Mouse (Mus musculus) forebrain, embryonic 15.5 days (tissue): Measurements from ENCODE around the gene E130308A19Rik. TPM values are rescaled to one million over a fixed set of nuclear protein-coding genes. Genes with fewer than 3 reads are reported as not detected.

Source experiments
- ATAC-seq: fragments of 200-750 bp; cut with Nextera tagmentation; replicated peaks from 2 replicates; pipeline ENCODE4 v1.8.0; 2017; ENCODE audit warnings: mild to moderate bottlenecking, moderate TSS enrichment, moderate library complexity
- H3K27ac ChIP-seq: fragments of 300-500 bp; sonication (generic); replicated peaks from 2 replicates; pipeline ENCODE4 v1.5.1; 2015; ENCODE audit warnings: mild to moderate bottlenecking, inconsistent platforms
- H3K27me3 ChIP-seq: fragments of 300-500 bp; sonication (generic); 2 replicates; pipeline ENCODE4 v1.6.1; 2015; ENCODE audit warnings: inconsistent platforms
- H3K36me3 ChIP-seq: fragments of 300-500 bp; sonication (generic); 2 replicates; pipeline ENCODE4 v1.6.1; 2015; ENCODE audit warnings: mild to moderate bottlenecking, inconsistent platforms
- H3K4me1 ChIP-seq: fragments of 300-500 bp; sonication (generic); 2 replicates; pipeline ENCODE4 v1.6.1; 2015; ENCODE audit warnings: inconsistent platforms
- H3K4me2 ChIP-seq: fragments of 300-500 bp; sonication (generic); replicated peaks from 2 replicates; pipeline ENCODE4 v1.6.1; 2015; ENCODE audit warnings: mild to moderate bottlenecking, inconsistent platforms
- H3K4me3 ChIP-seq: fragments of 300-500 bp; sonication (generic); 2 replicates; pipeline ENCODE4 v1.5.1; 2015; ENCODE audit warnings: mild to moderate bottlenecking, inconsistent platforms
- H3K9ac ChIP-seq: fragments of 300-500 bp; sonication (generic); replicated peaks from 2 replicates; pipeline ENCODE4 v1.6.1; 2015; ENCODE audit warnings: mild to moderate bottlenecking, inconsistent platforms
- H3K9me3 ChIP-seq: fragments of 300-500 bp; sonication (generic); 2 replicates; pipeline ENCODE4 v1.6.1; 2016; ENCODE audit warnings: inconsistent platforms
- WGBS: fragments of 180-500 bp; shearing (Covaris S2); methylation state at CpG from one replicate; pipeline ENCODE4 v1.1.7; 2015; ENCODE audit warnings: mixed read lengths; 5-methylcytosine and 5-hydroxymethylcytosine counted together
- polyA plus RNA-seq: library from polyadenylated mRNA; unstranded; fragments of >200 nt; fragmentation: Nextera tagmentation; extraction: Ambion mirVana; gene quantifications from 2 replicates; pipeline ENCODE4 v1.2.1, GENCODE M21; 2015

The E130308A19Rik gene
- polyA plus RNA-seq, 1 experiment from 2014 or later, result 36.6 TPM

DNA sequence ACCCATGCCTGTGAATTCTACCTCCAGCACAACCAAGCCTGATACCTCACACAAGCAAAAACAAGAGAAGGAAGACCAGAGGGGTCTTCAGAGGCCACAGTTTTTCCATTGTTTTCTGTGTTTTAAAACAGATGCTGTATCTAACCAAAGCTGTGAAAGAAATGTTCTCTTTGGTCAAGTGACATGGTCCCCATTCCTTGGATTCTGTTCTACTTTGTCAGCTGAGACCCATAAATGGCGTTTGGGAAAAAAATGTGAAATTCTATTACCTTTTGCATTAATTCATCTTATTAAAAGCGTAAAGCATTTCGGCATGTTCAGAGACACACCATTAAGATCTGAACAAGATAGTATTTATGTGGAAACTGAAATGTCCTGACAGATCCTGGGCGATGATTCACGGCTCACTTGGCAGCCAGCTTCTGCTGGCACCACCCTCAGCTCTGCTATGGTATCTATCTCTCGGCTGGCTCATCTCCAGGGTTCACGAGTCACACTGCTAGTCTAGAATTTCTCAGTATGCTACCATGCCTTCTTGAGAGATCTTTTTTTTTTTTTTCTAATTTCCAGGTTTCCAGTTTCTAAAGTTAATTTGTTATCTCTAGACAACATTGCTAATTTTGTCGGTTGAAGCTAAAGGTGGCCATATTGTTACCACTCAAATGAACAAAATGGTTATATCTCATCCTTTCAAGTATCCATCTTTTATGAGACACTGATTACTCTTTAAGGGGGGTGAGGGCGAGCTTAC is 130.5 kb downstream of the E130308A19Rik start:
- Histone ChIP-seq H3K4me3 (no peak overlapping the region), H3K9me3 (no peaks in the 10 kb centered on the region), H3K4me2 (no peak overlapping the region), H3K27me3 (no peaks in the 10 kb centered on the region), H3K4me1 (peaks cover 5% of the 10 kb centered on the region; the same call in 1 of the 2 replicates), H3K27ac (no peak overlapping the region), H3K36me3 (peaks cover 3% of the 10 kb centered on the region; the same call in 1 of the 2 replicates), H3K9ac (no peak overlapping the region)
- WGBS, result 66% methylated on average over 9 of the region's 9 CpGs
- ATAC-seq, result peak; percentile 59

DNA sequence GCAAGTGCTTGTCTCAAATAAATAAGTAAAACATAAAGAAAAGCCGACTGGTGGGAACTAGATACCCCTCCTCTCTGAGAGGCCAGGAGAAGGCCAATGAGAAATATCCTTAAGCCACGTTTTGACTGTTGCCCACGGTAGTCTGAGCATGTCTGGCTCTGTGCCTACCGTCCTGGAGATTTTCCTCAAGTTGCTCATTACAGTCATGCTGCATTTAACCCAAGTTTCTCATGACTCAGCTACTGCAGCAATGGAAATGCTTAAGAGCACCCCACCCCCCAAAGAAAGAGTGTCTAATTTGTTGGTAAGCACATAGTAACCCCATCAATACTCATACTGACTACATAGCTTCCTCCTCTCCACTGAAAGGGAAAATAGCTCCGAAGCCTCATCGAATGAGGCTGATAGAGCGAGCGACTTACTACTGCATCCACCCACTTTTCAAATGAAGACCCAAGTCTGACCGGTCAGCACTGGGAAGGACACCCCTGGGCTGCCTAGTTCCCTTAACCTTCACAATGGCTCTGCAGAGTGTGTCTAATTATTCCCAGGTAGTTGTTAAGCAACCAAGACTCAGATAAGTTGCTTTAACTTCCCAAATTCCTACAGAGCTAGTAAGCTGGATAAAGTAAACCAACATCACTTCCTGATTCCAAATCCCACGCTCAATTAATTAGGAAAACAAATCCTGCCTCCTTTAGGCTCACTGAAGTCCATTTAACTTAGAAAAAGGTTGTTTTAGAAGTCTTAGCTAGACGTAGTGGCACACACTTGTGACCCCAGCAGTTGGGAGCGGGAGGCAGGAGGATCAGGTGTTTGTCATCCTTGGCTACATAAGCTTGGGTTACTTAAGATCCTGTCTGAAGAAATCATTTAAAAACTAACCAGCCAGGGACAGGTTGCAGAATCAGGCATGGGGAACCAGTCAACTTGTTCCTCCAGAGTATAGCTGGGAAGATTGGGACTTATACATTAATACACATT is 131.7 kb downstream of the E130308A19Rik start:
- Histone ChIP-seq H3K9ac (no peak overlapping the region), H3K4me2 (no peak overlapping the region), H3K36me3 (no peaks in the 10 kb centered on the region), H3K27me3 (no peaks in the 10 kb centered on the region), H3K4me3 (no peak overlapping the region), H3K9me3 (no peaks in the 10 kb centered on the region), H3K27ac (no peak overlapping the region), H3K4me1 (peaks cover 5% of the 10 kb centered on the region; the same call in 1 of the 2 replicates)
- WGBS, result 79% methylated on average over 12 of the region's 12 CpGs
- ATAC-seq, result no peak

DNA sequence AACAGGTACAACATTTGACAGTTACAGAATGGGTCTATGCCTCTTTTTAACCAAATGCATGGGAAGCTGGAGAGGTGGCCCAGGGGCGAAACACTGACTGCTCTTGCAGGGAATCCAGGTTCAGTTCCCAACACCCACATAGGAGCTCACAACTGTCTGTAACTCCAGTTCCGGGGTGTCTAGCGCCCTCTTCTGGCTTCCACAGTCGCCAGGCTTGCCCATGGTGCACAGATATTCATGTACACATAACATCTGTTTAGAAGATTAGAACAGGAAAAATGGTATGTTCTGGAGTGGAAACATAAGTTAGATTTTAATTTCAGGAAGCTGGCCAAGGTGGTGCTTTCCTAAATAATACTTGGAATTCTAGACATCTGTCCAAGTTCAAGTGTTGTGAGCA is 134.0 kb downstream of the E130308A19Rik start:
- 82% methylated on average over 4 of the region's 4 CpGs for WGBS

DNA sequence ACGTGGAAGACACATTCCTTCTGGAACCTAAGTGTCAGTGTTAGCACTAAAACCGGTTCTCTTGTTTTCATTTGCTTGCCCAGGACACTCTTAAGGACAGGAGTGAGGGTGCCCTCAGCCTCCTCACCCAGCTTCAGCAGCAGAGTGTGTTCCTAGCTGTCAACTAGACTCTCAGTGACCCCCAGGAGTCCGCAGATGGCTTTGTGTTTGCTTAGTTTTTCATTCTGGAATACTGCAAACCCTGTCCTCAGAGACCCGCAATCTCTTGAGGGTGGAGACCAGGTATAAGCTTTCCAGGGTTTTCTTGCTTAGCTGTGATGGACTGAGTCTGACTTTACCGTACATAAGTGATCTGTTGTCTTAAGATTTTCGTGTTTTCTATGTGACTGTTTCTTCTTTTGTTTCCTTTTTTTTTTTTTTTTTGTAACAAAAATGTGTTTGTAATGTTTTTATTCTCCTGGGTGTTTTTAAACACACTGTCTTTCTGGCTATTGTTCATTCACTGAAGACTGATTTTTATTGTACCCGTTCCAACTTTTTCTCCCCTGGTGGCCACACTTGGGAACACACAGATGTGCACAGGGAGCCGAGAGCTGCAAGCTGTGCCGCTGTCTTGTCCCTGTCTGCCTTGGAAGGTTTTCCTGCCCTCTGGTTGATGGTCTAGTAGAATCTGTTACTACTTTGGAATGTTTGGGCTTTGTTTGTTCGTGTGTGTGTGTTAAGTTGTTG is 134.8 kb downstream of the E130308A19Rik start:
- H3K4me3 ChIP-seq, result no peak overlapping the region
- no peak for ATAC-seq
- no peaks in the 10 kb centered on the region for H3K9me3 ChIP-seq
- peaks cover 16% of the 10 kb centered on the region for H3K4me1 ChIP-seq
- H3K4me2 ChIP-seq, result no peak overlapping the region
- H3K27me3 ChIP-seq, result no peaks in the 10 kb centered on the region
- 62% methylated on average over 10 of the region's 10 CpGs for WGBS
- no peak overlapping the region for H3K9ac ChIP-seq
- no peak overlapping the region for H3K27ac ChIP-seq
- H3K36me3 ChIP-seq, result no peaks in the 10 kb centered on the region

More for the DNA sequence above, 134.0 kb downstream of the E130308A19Rik start:
- H3K36me3 ChIP-seq, result no peaks in the 10 kb centered on the region
- no peaks in the 10 kb centered on the region for H3K9me3 ChIP-seq
- no peak for ATAC-seq
- H3K27me3 ChIP-seq, result no peaks in the 10 kb centered on the region
- no peak overlapping the region for H3K4me3 ChIP-seq
- H3K9ac ChIP-seq, result no peak overlapping the region
- H3K4me1 ChIP-seq, result peaks cover 8% of the 10 kb centered on the region
- H3K4me2 ChIP-seq, result no peak overlapping the region
- H3K27ac ChIP-seq, result no peak overlapping the region

DNA sequence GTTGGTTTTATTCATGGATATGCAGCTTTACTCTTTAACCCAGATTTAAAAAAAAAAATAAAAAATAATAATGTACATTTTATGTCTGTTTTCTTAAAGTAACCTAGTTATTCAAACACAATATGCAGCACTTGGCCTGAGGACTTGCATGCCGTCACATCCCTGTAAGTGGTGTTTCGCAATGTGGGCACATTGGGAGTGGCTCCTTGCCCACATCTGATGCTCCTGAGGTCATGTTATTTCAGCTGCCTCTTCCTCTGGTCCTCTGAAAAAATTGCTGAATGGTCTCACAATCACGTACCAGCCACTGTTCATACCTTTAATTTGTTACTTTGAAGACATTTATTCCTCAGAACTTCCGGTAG is 135.3 kb downstream of the E130308A19Rik start:
- Histone ChIP-seq H3K9me3 (no peaks in the 10 kb centered on the region), H3K4me3 (no peak overlapping the region), H3K4me1 (peaks cover 15% of the 10 kb centered on the region), H3K9ac (no peak overlapping the region), H3K36me3 (no peaks in the 10 kb centered on the region), H3K27me3 (no peaks in the 10 kb centered on the region), H3K27ac (no peak overlapping the region), H3K4me2 (no peak overlapping the region)
- no peak for ATAC-seq
- 89% methylated on average over 4 of the region's 4 CpGs for WGBS

DNA sequence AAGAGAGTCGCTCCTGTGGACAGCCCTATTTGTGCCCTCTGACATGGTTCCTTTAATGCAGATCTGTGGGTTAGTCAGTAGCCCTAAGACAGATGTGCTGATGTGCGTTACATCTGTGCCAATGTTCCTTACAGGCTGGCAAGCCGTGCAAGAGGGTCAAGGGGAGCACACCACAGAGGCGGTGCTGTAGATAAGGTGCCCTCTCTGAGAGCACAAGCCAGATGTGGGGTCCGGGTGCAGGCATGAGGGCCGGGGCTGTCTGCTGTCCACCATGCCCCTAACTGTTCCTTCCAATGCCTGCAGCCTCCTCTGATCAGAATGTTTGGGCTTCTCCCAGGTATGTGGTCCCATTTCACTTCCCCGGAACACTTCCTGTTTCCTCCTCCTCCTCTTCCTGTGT is 138.9 kb downstream of the E130308A19Rik start:
- no peak overlapping the region for H3K9ac ChIP-seq
- no peaks in the 10 kb centered on the region for H3K9me3 ChIP-seq
- peak overlapping the region; percentile 74 for H3K27ac ChIP-seq
- H3K4me1 ChIP-seq, result peaks cover 12% of the 10 kb centered on the region
- H3K36me3 ChIP-seq, result peaks cover 2% of the 10 kb centered on the region; the same call in 1 of the 2 replicates
- 84% methylated on average over 7 of the region's 7 CpGs for WGBS
- 0 out of 2 replicates have a peak, but pooled peaks have one; percentile 17 for ATAC-seq
- no peaks in the 10 kb centered on the region for H3K27me3 ChIP-seq
- no peak overlapping the region for H3K4me3 ChIP-seq
- no peak overlapping the region for H3K4me2 ChIP-seq

DNA sequence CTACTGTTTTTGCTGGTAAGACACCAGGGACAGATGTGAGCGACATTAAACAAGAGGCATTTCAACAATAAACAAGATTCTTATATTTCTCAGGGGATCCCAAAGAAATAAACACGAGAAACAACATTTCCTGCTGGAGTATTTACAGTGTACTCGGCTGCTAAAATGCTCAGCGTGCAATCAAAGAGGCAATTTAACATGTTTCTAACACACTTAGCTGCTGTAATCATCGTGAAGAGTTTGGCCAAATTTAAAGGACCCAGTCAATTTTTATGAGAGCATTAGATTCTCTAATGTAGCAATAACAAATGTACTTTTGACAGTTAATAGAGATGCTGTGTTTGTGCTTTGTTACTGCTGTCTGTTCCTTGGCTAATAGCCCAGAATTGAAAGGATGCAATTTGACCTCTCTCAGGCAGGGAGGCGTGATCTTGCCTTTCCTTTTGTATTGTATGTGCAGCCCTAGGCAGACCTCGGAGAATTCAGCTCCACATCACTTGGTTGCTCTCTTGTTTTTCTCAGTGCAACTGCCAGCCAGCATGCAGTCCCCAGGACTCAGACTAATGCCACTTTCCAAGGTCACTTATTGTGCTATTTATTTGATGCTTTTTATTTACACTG is 139.5 kb downstream of the E130308A19Rik start:
- WGBS, result 18% methylated on average over 7 of the region's 7 CpGs
- Histone ChIP-seq H3K36me3 (peaks cover 7% of the 10 kb centered on the region; the same call in 1 of the 2 replicates), H3K9me3 (no peaks in the 10 kb centered on the region), H3K27me3 (no peaks in the 10 kb centered on the region), H3K9ac (no peak overlapping the region), H3K4me3 (no peak overlapping the region), H3K4me2 (no peak overlapping the region), H3K27ac (peak overlapping the region; percentile 74), H3K4me1 (peaks cover 12% of the 10 kb centered on the region)
- ATAC-seq, result peak; percentile 66

DNA sequence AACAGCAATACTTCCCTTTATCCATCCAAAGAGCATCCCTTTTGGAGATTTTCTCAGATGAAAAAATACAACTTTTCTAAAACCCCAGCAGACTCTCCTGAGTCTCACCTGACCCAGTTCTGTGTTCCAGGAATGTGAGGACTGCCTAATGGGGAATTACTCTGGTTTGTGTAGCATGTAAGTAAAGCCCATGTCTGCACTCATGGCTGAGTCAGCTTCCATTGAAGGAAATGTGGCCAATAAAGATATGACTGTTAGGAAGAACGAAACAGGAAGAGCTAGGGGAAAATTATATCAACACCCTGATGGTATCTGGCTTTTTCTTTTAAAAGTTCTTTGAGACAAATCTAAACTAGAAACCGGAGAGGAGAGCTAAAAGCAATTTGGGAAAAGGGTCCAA is 141.7 kb downstream of the E130308A19Rik start:
- Histone ChIP-seq H3K27ac (no peak overlapping the region), H3K27me3 (no peaks in the 10 kb centered on the region), H3K9ac (no peak overlapping the region), H3K4me1 (peaks cover 12% of the 10 kb centered on the region), H3K4me2 (no peak overlapping the region), H3K4me3 (no peak overlapping the region), H3K9me3 (no peaks in the 10 kb centered on the region), H3K36me3 (peaks cover 24% of the 10 kb centered on the region)
- WGBS, result 95% methylated on average over 2 of the region's 2 CpGs
- no peak for ATAC-seq

DNA sequence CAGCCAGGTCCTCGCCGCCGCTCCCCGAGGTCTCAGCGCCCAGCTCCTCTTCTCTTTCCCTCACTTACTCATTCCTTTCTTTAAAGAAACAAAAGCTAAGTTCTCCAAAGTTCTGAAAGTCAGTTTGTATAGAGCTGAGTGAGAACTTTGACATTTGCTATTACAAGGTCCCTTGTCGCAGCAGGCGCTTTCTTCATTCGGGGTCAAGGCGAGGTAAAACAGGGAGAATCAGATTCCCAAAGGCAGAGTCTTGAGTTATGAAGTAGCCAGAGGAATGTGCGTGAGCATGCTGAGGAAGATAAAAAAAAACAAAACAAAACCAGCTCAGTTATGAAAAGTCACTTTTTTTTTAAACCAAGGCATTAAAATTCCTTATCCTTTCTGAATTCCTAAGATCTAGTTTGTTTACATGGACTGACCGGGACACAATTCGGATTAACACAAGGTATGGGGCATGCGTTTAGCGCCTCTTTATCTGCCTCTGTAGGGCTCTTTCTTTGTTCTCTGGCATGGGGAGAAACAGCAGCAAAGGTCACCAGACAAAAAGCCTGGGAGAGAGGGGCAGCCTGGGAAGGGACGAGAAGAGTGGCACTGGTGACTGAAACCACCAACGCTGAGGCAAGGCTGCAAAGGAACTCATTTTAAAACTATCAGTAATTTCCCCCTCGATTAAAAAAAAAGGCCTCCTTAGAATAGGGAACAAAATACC is 146.3 kb downstream of the E130308A19Rik start:
- Histone ChIP-seq H3K4me1 (no peaks in the 10 kb centered on the region), H3K9ac (no peak overlapping the region), H3K27me3 (no peaks in the 10 kb centered on the region), H3K9me3 (no peaks in the 10 kb centered on the region), H3K36me3 (peaks cover 42% of the 10 kb centered on the region), H3K4me2 (no peak overlapping the region), H3K27ac (no peak overlapping the region), H3K4me3 (no peak overlapping the region)
- no peak for ATAC-seq
- 44% methylated on average over 17 of the region's 17 CpGs for WGBS

DNA sequence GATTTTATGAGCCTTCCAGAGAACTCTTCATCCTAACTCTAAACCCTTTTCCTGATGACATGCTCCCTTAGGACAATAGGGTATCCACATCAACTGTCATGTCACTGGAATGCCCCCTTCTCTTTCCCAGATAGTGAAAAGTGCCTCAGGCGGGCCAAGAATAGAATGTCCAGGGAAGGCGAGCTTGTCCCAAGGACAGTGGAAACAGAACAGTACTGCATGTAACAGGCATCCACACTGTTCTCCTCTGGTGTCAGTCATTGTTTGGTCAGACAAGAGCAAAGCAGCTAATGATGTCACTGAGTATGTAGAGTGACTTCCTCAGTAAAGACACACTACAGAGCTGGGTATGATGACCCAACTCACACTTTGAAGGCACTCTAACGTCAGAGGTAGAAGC is 151.8 kb downstream of the E130308A19Rik start:
- no peak for ATAC-seq
- H3K36me3 ChIP-seq, result peaks cover 20% of the 10 kb centered on the region
- H3K27ac ChIP-seq, result no peak overlapping the region
- H3K9me3 ChIP-seq, result no peaks in the 10 kb centered on the region
- no peak overlapping the region for H3K9ac ChIP-seq
- WGBS, result 84% methylated on average over 3 of the region's 3 CpGs
- H3K4me1 ChIP-seq, result peaks cover 12% of the 10 kb centered on the region
- H3K4me2 ChIP-seq, result no peak overlapping the region
- H3K27me3 ChIP-seq, result no peaks in the 10 kb centered on the region
- no peak overlapping the region for H3K4me3 ChIP-seq

DNA sequence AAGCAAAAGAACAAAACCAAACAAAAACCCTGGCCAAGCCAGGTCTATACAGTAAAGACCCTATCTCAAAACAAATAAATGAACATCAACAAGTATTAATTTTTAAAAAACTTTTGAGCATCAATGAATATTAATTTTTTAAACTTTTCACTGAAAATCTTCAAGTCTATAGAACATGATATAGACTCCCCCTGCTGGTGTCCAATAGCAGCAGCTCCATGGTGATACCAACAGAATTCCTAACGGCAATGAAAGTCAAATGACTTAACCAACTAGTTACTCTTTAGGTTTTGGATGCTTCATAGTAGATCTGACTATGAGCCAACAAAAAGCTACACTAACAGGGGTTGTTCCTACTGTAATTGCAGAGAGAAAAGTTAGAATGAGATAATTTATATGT is 154.6 kb downstream of the E130308A19Rik start:
- Histone ChIP-seq H3K9ac (no peak overlapping the region), H3K9me3 (no peaks in the 10 kb centered on the region), H3K36me3 (0 out of 2 replicates have a peak, but pooled peaks cover 2% of the 10 kb centered on the region), H3K27me3 (no peaks in the 10 kb centered on the region), H3K27ac (no peak overlapping the region), H3K4me3 (no peak overlapping the region), H3K4me1 (peaks cover 13% of the 10 kb centered on the region), H3K4me2 (no peak overlapping the region)
- no peak for ATAC-seq
- WGBS, result 17% methylated on average over 1 of the region's 1 CpGs
